Mouse (Mus musculus) c-Kit-positive CD71-positive TER-119-negative erythroid progenitor cells, embryonic 14.5 days (primary cell): Measurements from ENCODE around the gene 4930507D05Rik.
"Not testable (repeated sequence)": the region's sequence is repeated elsewhere in the genome, so short reads cannot be mapped to it uniquely, and the experiment has no call there.

Experiments
- DNase-seq: peaks from one replicate; pipeline ENCODE4 v3.0.0-alpha.2; 2013; ENCODE audit warnings: low read depth

4930507D05Rik gene

GRCm38 (mm10) chr10:62449364-62450279, at the start of gene 4930507D05Rik, which contains the start of gene Supv3l1:
4930507D05Rik (plus strand) TSS chr10:62449489.
Supv3l1 (minus strand) TSS chr10:62449738.
- peak; percentile 83 for DNase-seq

GRCm38 (mm10) chr10:62401641-62402111, 47.6 kb upstream of the 4930507D05Rik start:
- DNase-seq = no peak

GRCm38 (mm10) chr10:62404901-62405300, 44.4 kb upstream of the 4930507D05Rik start:
- DNase-seq = no peak

- DNase-seq = peak; percentile 49
Measured at GRCm38 (mm10) chr10:62410943-62411342, 38.3 kb upstream of the 4930507D05Rik start.

- no peak for DNase-seq
Measured at GRCm38 (mm10) chr10:62411431-62412410, 37.6 kb upstream of the 4930507D05Rik start.

- DNase-seq = peak; percentile 49
Measured at GRCm38 (mm10) chr10:62412906-62413605, 36.2 kb upstream of the 4930507D05Rik start.

- DNase-seq = peak; percentile 34
Measured at GRCm38 (mm10) chr10:62413606-62413982, 35.7 kb upstream of the 4930507D05Rik start.

GRCm38 (mm10) chr10:62418831-62419356, 30.4 kb upstream of the 4930507D05Rik start:
- no peak for DNase-seq

- DNase-seq = no peak
Measured at GRCm38 (mm10) chr10:62419422-62419821, 29.9 kb upstream of the 4930507D05Rik start.

- DNase-seq = no peak
Measured at GRCm38 (mm10) chr10:62420399-62420798, 28.9 kb upstream of the 4930507D05Rik start.

GRCm38 (mm10) chr10:62421127-62421526, 28.2 kb upstream of the 4930507D05Rik start:
- no peak for DNase-seq

GRCm38 (mm10) chr10:62422255-62422654, 27.0 kb upstream of the 4930507D05Rik start, which contains the start of gene Hkdc1:
Hkdc1 (minus strand) TSS chr10:62422491.
- DNase-seq = no peak

GRCm38 (mm10) chr10:62425081-62425871, 24.0 kb upstream of the 4930507D05Rik start:
- no peak for DNase-seq

GRCm38 (mm10) chr10:62430427-62430826, 18.9 kb upstream of the 4930507D05Rik start:
- DNase-seq = no peak

GRCm38 (mm10) chr10:62450280-62450640, 971 bp downstream of the 4930507D05Rik start:
- DNase-seq = no peak

GRCm38 (mm10) chr10:62452001-62452400, 2.7 kb downstream of the 4930507D05Rik start:
- DNase-seq = not testable (repeated sequence)

GRCm38 (mm10) chr10:62461321-62461720, 12.0 kb downstream of the 4930507D05Rik start:
- DNase-seq = no peak

- no peak for DNase-seq
Measured at GRCm38 (mm10) chr10:62469736-62470135, 20.4 kb downstream of the 4930507D05Rik start.

GRCm38 (mm10) chr10:62471105-62471504, 21.8 kb downstream of the 4930507D05Rik start:
- no peak for DNase-seq

- no peak for DNase-seq
Measured at GRCm38 (mm10) chr10:62474944-62475343, 25.7 kb downstream of the 4930507D05Rik start.
